Mouse (Mus musculus) retina, embryonic 14.5 days (tissue): ENCODE data around the gene Ccrl2.
A peak's percentile ranks its signal among the peaks of the same experiment; 100 is the strongest.

Experiments used
- DNase-seq: peaks from one replicate; pipeline ENCODE4 v3.0.0-alpha.2; 2015; ENCODE audit warnings: low spot score

Gene Ccrl2

GRCm38 (mm10) chr9:111058943-111059556 is 1.7 kb upstream of the Ccrl2 start:
- no peak for DNase-seq

GRCm38 (mm10) chr9:111057544-111058370 is 438 bp upstream of the Ccrl2 start:
- DNase-seq = no peak

- DNase-seq = peak; percentile 18
Measured at GRCm38 (mm10) chr9:111056519-111056797, 861 bp downstream of the Ccrl2 start.

- no peak for DNase-seq
Measured at GRCm38 (mm10) chr9:111055800-111056518, 1.4 kb downstream of the Ccrl2 start.

DNA sequence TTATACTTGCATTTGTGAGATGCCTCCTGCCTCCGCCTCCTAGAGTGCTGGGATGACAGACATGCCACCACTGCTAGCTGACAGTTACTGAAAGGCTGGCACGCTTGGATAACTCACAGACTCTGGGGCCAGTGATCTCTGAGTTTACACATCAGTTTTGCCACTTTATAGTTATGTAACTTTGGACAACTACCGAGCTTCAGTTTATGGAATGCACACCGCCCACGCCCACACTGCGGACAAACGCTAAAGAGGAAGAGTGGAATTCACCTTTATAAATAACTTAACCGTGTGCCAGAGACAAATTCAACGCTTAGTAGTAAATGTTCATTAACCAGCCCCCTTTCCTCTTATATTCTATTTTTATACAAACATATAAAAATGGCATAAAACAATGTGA is 2.4 kb downstream of the Ccrl2 start:
- DNase-seq = no peak

- no peak for DNase-seq
Measured at GRCm38 (mm10) chr9:111048452-111048851, 8.9 kb downstream of the Ccrl2 start.

- no peak for DNase-seq
Measured at GRCm38 (mm10) chr9:111047266-111047665, 10.1 kb downstream of the Ccrl2 start.

DNA sequence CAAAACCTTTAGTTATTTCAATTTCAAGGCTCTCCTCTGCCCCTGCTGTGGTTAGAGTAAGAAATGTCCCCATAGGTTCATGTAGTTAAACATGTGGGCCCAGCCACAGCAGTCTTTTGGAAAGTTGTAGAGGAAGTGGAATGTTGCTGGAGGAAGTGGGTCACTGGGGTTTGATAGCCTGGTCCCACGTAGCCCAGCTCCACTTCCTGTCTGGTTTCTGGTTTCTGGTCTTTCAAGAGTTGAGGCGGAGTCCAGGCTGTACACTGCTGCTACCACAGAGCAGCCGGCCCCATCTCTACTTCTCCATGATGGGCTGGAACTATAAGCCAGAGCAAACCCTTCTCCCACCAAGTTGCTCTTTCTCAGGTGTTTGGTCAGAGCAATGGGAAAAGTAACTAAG is 11.1 kb downstream of the Ccrl2 start:
- no peak for DNase-seq

GRCm38 (mm10) chr9:111042266-111042665 is 15.1 kb downstream of the Ccrl2 start:
- DNase-seq = no peak

- DNase-seq = no peak
Measured at GRCm38 (mm10) chr9:111039966-111040365, 17.4 kb downstream of the Ccrl2 start.

GRCm38 (mm10) chr9:111033717-111034116 is 23.6 kb downstream of the Ccrl2 start:
- DNase-seq = no peak

DNA sequence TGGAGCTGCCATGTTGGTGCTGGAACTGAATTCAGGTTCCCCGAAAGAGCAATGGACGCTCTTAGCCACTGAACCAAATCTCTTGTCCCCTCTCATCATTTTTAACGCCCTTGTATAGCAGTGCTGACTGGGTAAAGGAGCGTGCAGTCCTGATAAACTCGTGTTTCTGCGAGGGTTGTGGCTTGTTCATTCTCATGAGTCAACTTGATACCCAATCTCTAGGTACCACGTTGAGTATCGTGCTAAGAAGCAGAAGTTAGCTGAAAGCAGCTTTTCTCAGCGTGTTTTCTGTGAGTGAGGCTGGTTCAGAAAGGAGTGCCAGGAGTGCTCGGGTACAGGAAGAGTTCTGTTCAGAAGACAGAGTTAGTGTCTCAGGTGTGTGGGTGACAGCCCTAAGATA is 30.5 kb downstream of the Ccrl2 start:
- no peak for DNase-seq

GRCm38 (mm10) chr9:111019022-111019421 is 38.3 kb downstream of the Ccrl2 start, which contains the start of gene Ltf:
Gene Ltf, plus strand, starts transcription at chr9:111019271.
- DNase-seq = no peak

DNA sequence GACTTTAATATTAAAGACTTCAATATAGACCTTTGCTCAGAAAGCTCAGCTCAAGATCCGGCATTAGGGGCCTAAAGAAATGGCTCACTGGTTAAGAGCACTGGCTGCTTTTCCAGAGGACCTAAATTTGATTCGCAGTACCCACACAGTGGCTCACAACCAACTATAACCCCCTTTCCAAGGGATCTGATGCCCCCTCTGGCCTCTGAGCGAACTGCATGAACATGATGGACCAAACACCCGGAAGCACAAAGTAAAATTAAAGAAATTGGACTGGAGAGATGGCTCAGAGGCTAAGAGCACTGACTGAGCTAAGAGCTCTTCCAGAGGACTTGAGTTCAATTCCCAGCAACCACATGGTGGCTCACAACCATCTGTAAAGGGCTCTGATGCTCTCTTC is 41.7 kb downstream of the Ccrl2 start:
- DNase-seq = peak; percentile 17

GRCm38 (mm10) chr9:111012041-111012440 is 45.3 kb downstream of the Ccrl2 start:
- no peak for DNase-seq

GRCm38 (mm10) chr9:111011550-111011949 is 45.8 kb downstream of the Ccrl2 start:
- no peak for DNase-seq

DNA sequence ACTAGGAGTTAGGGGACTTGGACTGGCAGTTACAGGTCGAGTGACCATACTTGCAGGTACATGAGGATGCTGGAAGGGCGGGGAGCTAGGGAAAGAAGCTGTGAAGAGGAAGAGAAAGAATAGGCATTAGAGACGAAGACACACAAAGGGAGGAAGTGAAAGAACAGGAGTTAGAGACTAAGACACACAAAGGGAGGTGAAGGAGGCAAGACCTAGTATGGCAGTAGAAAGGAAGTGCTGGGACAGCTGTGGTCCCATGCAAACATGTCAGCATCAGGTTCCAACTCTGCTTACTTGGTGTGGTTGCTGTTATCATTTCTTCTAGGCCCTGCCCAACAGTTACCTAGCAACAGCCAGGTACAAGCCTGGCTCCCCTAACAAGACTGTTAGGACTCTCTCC is 47.6 kb downstream of the Ccrl2 start:
- no peak for DNase-seq

- DNase-seq = no peak
Measured at GRCm38 (mm10) chr9:111006544-111006943, 50.8 kb downstream of the Ccrl2 start.
